Mouse (Mus musculus) thymus, postnatal 10 days (tissue): ENCODE results near the gene Lrrc4.

Source experiments
- DNase-seq, 2 experiments: peaks; one replicate each; pipeline ENCODE4 v3.0.0; 2021; ENCODE audit warnings: low spot score in 2 of 2

Gene Lrrc4

GRCm38 (mm10) chr6:28615966-28616365 lies 215.6 kb downstream of the Lrrc4 start:
- DNase-seq: no peak

- no peak for DNase-seq
These were observed 216.1 kb downstream of the Lrrc4 start for GRCm38 (mm10) chr6:28615408-28615807.

GRCm38 (mm10) chr6:28614856-28615255 lies 216.7 kb downstream of the Lrrc4 start:
- no peak for DNase-seq

GRCm38 (mm10) chr6:28613441-28613840 lies 218.1 kb downstream of the Lrrc4 start:
- DNase-seq: no peak
